Mouse (Mus musculus) kidney, adult 2 months (tissue): ENCODE measurements around the gene Pik3r3. TPM values are rescaled to one million over a fixed set of nuclear protein-coding genes. Genes with fewer than 3 reads are reported as not detected.
A peak's percentile ranks its signal among the peaks of the same experiment; 100 is the strongest.

Experiments used
- DNase-seq: peaks from one replicate; pipeline ENCODE4 v3.0.0; 2021
- H3K27ac ChIP-seq: fragments of 200-500 bp; 2 replicates; pipeline ENCODE4 v1.5.1; 2012; ENCODE audit warnings: low read depth, low read length, control low read depth, inconsistent platforms; ENCODE audit not compliant: insufficient read depth
- H3K27me3 ChIP-seq: fragments of 200-500 bp; replicated peaks from 2 replicates; pipeline ENCODE4 v1.6.1; 2012; ENCODE audit warnings: mild to moderate bottlenecking, moderate library complexity, low read length, inconsistent platforms; ENCODE audit not compliant: control insufficient read depth, insufficient read depth
- H3K36me3 ChIP-seq: fragments of 200-500 bp; 2 replicates; pipeline ENCODE4 v1.6.1; 2012; ENCODE audit warnings: mild to moderate bottlenecking, moderate library complexity, low read length, inconsistent platforms; ENCODE audit not compliant: control insufficient read depth, insufficient read depth
- H3K4me1 ChIP-seq: fragments of 200-500 bp; 2 replicates; pipeline ENCODE4 v1.6.1; 2011; ENCODE audit warnings: low read length; ENCODE audit not compliant: control insufficient read depth, insufficient read depth
- H3K4me3 ChIP-seq: fragments of 200-500 bp; 2 replicates; pipeline ENCODE4 v1.5.1; 2011; ENCODE audit warnings: mild to moderate bottlenecking, low read depth, low read length, control low read depth; ENCODE audit not compliant: insufficient read depth
- CTCF ChIP-seq: fragments of 200-500 bp; conservative IDR thresholded peaks from 2 replicates; pipeline ENCODE4 v1.5.1; 2011; ENCODE audit warnings: low read depth, mild to moderate bottlenecking, control low read depth, low read length, moderate library complexity, mixed read lengths; ENCODE audit not compliant: insufficient read depth, insufficient read length
- POLR2A ChIP-seq: fragments of 200-500 bp; IDR thresholded peaks from one replicate; pipeline ENCODE4 v1.6.1; 2011; ENCODE audit warnings: low read depth, low read length, control low read depth
- WGBS: fragments of 180-500 bp; shearing (Covaris S2); methylation state at CpG from one replicate; pipeline ENCODE4 v1.1.7; 2018; 5-methylcytosine and 5-hydroxymethylcytosine counted together
- polyA plus RNA-seq: library from polyadenylated mRNA; depleted of rRNA; stranded (reverse); fragments of >200 nt; gene quantifications from 2 replicates; pipeline ENCODE4 v1.2.3, GENCODE M21; 2012; rRNA removed

Pik3r3 gene
- polyA plus RNA-seq, 1 experiment = 14.6 TPM

GRCm38 (mm10) chr4:116317575-116317974, 96.2 kb downstream of the Pik3r3 start:
- Histone ChIP-seq H3K36me3 (no peaks in the 10 kb centered on the region; the same call in 1 of the 2 replicates), H3K27me3 (no peaks in the 10 kb centered on the region), H3K4me3 (no peak overlapping the region), H3K4me1 (no peaks in the 10 kb centered on the region), H3K27ac (no peak overlapping the region)
- no peak for DNase-seq
- 92% methylated on average over 4 of the region's 4 CpGs for WGBS
- TF ChIP-seq POLR2A (no peak), CTCF (no peak)

GRCm38 (mm10) chr4:116322127-116322526, 100.7 kb downstream of the Pik3r3 start:
- DNase-seq = no peak
- 85% methylated on average over 6 of the region's 6 CpGs for WGBS
- Histone ChIP-seq H3K27ac (no peak overlapping the region), H3K4me3 (no peak overlapping the region), H3K4me1 (no peaks in the 10 kb centered on the region), H3K36me3 (no peaks in the 10 kb centered on the region), H3K27me3 (no peaks in the 10 kb centered on the region)
- TF ChIP-seq POLR2A (no peak), CTCF (no peak)

- WGBS = 95% methylated on average over 3 of the region's 3 CpGs
- no peaks in the 10 kb centered on the region for H3K36me3 ChIP-seq
- no peak overlapping the region for H3K4me3 ChIP-seq
- H3K27ac ChIP-seq = no peak overlapping the region
- no peaks in the 10 kb centered on the region for H3K4me1 ChIP-seq
- H3K27me3 ChIP-seq = no peaks in the 10 kb centered on the region
- TF ChIP-seq POLR2A = no peak
- no peak for TF ChIP-seq CTCF
- DNase-seq = no peak
These were observed 107.8 kb downstream of the Pik3r3 start for GRCm38 (mm10) chr4:116329256-116329655.

GRCm38 (mm10) chr4:116336294-116336693, 114.9 kb downstream of the Pik3r3 start:
- TF ChIP-seq POLR2A = no peak
- no peak for TF ChIP-seq CTCF
- no peaks in the 10 kb centered on the region for H3K4me1 ChIP-seq
- H3K36me3 ChIP-seq = no peaks in the 10 kb centered on the region
- no peak overlapping the region for H3K27ac ChIP-seq
- DNase-seq = no peak
- WGBS = 95% methylated on average over 1 of the region's 1 CpGs
- H3K4me3 ChIP-seq = no peak overlapping the region
- H3K27me3 ChIP-seq = no peaks in the 10 kb centered on the region

GRCm38 (mm10) chr4:116342119-116342518, 120.7 kb downstream of the Pik3r3 start:
- peak; percentile 63 for DNase-seq
- no peaks in the 10 kb centered on the region for H3K36me3 ChIP-seq
- TF ChIP-seq CTCF (peak; percentile 62), POLR2A (no peak)
- no peak overlapping the region for H3K27ac ChIP-seq
- H3K27me3 ChIP-seq = no peaks in the 10 kb centered on the region
- H3K4me3 ChIP-seq = no peak overlapping the region
- no peaks in the 10 kb centered on the region for H3K4me1 ChIP-seq

GRCm38 (mm10) chr4:116352496-116352895, 131.1 kb downstream of the Pik3r3 start:
- 71% methylated on average over 3 of the region's 3 CpGs for WGBS
- H3K4me3 ChIP-seq = no peak overlapping the region
- DNase-seq = no peak
- no peak for TF ChIP-seq CTCF
- no peak for TF ChIP-seq POLR2A
- peaks cover 2% of the 10 kb centered on the region; the same call in 1 of the 2 replicates for H3K4me1 ChIP-seq
- H3K27me3 ChIP-seq = no peaks in the 10 kb centered on the region
- H3K36me3 ChIP-seq = no peaks in the 10 kb centered on the region
- no peak overlapping the region for H3K27ac ChIP-seq

Other genes with a start within 250 kb of the Pik3r3 start
- gene Faah, start 203.7 kb upstream of the Pik3r3 start, polyA plus RNA-seq = 34.7 and 38.6 TPM in 2 replicates
- 14.5 and 16.7 TPM in 2 replicates for gene Nsun4, start 167.7 kb upstream of the Pik3r3 start, polyA plus RNA-seq
- 355 and 608 TPM in 2 replicates for gene Uqcrh, start 146.5 kb upstream of the Pik3r3 start, polyA plus RNA-seq
- gene Lrrc41, start 146.3 kb upstream of the Pik3r3 start, polyA plus RNA-seq = 47.3 and 56.4 TPM in 2 replicates
- gene Rad54l, start 97.9 kb upstream of the Pik3r3 start, polyA plus RNA-seq = 0.31 and 0.33 TPM in 2 replicates
- gene Pomgnt1, start 97.8 kb upstream of the Pik3r3 start, polyA plus RNA-seq = 46.0 and 52.5 TPM in 2 replicates
- 6.3 and 6.5 TPM in 2 replicates for gene Lurap1, start 70.3 kb upstream of the Pik3r3 start, polyA plus RNA-seq
- gene Tspan1, start 54.0 kb upstream of the Pik3r3 start, polyA plus RNA-seq = 44.0 TPM in 2 replicates
- gene 1700042G07Rik, start 48.2 kb upstream of the Pik3r3 start, polyA plus RNA-seq = not detected in 2 replicates
- not detected in 2 replicates for gene Gm49337, start 48.2 kb upstream of the Pik3r3 start, polyA plus RNA-seq
- 45.1 and 61.9 TPM in 2 replicates for gene Mast2, start 242.6 kb downstream of the Pik3r3 start, polyA plus RNA-seq